Mouse (Mus musculus): ENCODE data around the gene Fam19a3. TPM values are rescaled to one million over a fixed set of nuclear protein-coding genes. Genes with fewer than 3 reads are reported as not detected.
A peak's percentile ranks its signal among the peaks of the same experiment; 100 is the strongest.
"Not testable (repeated sequence)": the region's sequence is repeated elsewhere in the genome, so short reads cannot be mapped to it uniquely, and the experiment has no call there.

Fam19a3 gene
- polyA plus RNA-seq, 1 experiment from 2014 or later = not detected

DNA sequence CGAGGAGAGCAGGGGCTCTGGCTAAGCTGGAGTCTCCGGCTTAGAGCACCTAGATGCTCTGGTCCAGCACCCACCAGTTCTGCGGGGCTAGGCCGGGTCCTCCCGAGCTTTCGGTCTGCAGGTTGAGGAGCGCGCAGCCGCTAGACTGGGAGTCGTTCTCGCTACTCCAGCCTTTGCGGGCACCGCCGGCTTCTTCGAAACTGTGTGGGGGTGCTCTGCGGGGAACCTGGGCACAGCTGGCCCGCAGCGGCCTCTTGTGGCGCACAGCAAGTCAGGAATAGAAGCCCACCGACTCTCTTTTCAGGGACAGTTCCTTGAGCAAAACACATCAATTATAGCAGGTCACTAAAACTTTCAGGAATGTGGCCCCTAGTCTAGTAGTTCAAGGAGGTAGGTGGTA lies 4.3 kb downstream of the Fam19a3 start:
- 0 out of 2 replicates have a peak, but pooled peaks have one; percentile 11 for ATAC-seq (ENCODE audit: low FRiP score, low read depth)
- peak overlapping the region; percentile 34; the same call in 1 of the 2 replicates for H3K9ac ChIP-seq (replicated peaks)

DNA sequence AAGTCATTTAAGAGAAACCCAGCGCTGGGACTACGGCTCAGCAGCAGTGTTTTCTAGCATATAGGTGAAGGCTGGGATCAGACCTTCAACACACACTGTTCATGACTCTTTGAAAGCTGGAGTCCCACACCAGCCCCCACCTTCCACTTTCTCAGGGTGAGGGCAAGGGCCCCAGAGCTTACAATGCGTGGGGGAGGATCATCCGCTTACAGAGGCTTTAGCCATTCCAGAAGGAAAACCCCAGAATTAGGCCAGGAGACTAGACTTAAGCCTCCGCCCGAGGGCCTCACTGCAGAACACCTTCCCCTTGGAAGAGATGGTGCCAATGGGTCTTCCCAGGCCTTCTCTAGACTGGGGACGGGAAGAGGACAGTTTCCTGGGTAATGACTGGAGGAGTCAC lies 8.3 kb downstream of the Fam19a3 start:
- peaks cover 57% of the 10 kb centered on the region for H3K27me3 ChIP-seq
- H3K4me2 ChIP-seq (replicated peaks) = no peak overlapping the region
- H3K9ac ChIP-seq (replicated peaks) = no peak overlapping the region
- H3K36me3 ChIP-seq = no peaks in the 10 kb centered on the region
- 0 out of 2 replicates have a peak, but pooled peaks cover 4% of the 10 kb centered on the region for H3K4me1 ChIP-seq
- H3K4me3 ChIP-seq = no peak overlapping the region
- WGBS = 64% methylated on average over 7 of the region's 7 CpGs
- no peak for ATAC-seq (ENCODE audit: low FRiP score, low read depth)
- H3K9me3 ChIP-seq = no peaks in the 10 kb centered on the region
- H3K27ac ChIP-seq (replicated peaks) = no peak overlapping the region

More for the DNA sequence above, 4.3 kb downstream of the Fam19a3 start:
- 1% methylated on average over 20 of the region's 20 CpGs for WGBS
- peaks cover 86% of the 10 kb centered on the region for H3K27me3 ChIP-seq
- H3K9me3 ChIP-seq = no peaks in the 10 kb centered on the region
- H3K27ac ChIP-seq (replicated peaks) = no peak overlapping the region
- peak overlapping the region; percentile 36 for H3K4me3 ChIP-seq
- no peaks in the 10 kb centered on the region for H3K36me3 ChIP-seq
- peak overlapping the region; percentile 57 for H3K4me2 ChIP-seq (replicated peaks)
- H3K4me1 ChIP-seq = peaks cover 20% of the 10 kb centered on the region

- no peak for ATAC-seq (ENCODE audit: low FRiP score, low read depth)
- Histone ChIP-seq H3K9ac (replicated peaks) (no peak overlapping the region), H3K4me2 (replicated peaks) (no peak overlapping the region), H3K27ac (replicated peaks) (no peak overlapping the region), H3K36me3 (no peaks in the 10 kb centered on the region), H3K27me3 (peaks cover 39% of the 10 kb centered on the region), H3K4me3 (no peak overlapping the region), H3K9me3 (no peaks in the 10 kb centered on the region), H3K4me1 (no peaks in the 10 kb centered on the region)
- WGBS = 58% methylated on average over 6 of the region's 6 CpGs
Observed at GRCm38 (mm10) chr3:104771460-104771859, 10.2 kb downstream of the Fam19a3 start.

GRCm38 (mm10) chr3:104770918-104771317 lies 10.7 kb downstream of the Fam19a3 start:
- H3K36me3 ChIP-seq = no peaks in the 10 kb centered on the region
- no peak for ATAC-seq (ENCODE audit: low FRiP score, low read depth)
- 71% methylated on average over 3 of the region's 3 CpGs for WGBS
- no peak overlapping the region for H3K4me2 ChIP-seq (replicated peaks)
- no peak overlapping the region for H3K4me3 ChIP-seq
- no peak overlapping the region for H3K27ac ChIP-seq (replicated peaks)
- H3K9me3 ChIP-seq = no peaks in the 10 kb centered on the region
- H3K9ac ChIP-seq (replicated peaks) = no peak overlapping the region
- no peaks in the 10 kb centered on the region for H3K4me1 ChIP-seq
- H3K27me3 ChIP-seq = peaks cover 34% of the 10 kb centered on the region

GRCm38 (mm10) chr3:104770035-104770434 lies 11.6 kb downstream of the Fam19a3 start:
- no peaks in the 10 kb centered on the region for H3K36me3 ChIP-seq
- H3K9ac ChIP-seq (replicated peaks) = no peak overlapping the region
- WGBS = 49% methylated on average over 10 of the region's 10 CpGs
- peaks cover 28% of the 10 kb centered on the region for H3K27me3 ChIP-seq
- H3K4me2 ChIP-seq (replicated peaks) = no peak overlapping the region
- H3K4me1 ChIP-seq = no peaks in the 10 kb centered on the region
- no peak overlapping the region for H3K27ac ChIP-seq (replicated peaks)
- no peak overlapping the region for H3K4me3 ChIP-seq
- no peaks in the 10 kb centered on the region for H3K9me3 ChIP-seq
- no peak for ATAC-seq (ENCODE audit: low FRiP score, low read depth)

DNA sequence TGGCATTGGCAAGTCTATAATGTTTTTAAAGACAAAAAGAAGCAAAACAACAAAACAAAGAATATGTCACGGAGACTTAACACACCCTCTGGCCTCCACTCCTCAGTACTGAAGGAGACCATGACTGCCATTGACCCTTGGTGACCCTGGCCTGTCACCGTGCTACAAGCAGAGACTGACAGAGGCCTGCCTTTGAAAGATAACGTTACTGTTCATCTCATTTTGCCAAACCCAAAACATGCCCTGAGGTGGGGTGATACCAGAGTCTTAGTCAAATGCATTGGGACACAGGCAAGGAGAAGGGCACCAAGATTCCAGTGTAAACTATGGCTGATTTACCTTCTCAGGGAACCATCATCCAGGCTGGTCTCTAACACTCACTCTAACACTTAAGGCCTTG lies 12.5 kb downstream of the Fam19a3 start:
- Histone ChIP-seq H3K4me1 (no peaks in the 10 kb centered on the region), H3K9ac (replicated peaks) (no peak overlapping the region), H3K36me3 (no peaks in the 10 kb centered on the region), H3K4me3 (no peak overlapping the region), H3K9me3 (no peaks in the 10 kb centered on the region), H3K27me3 (peaks cover 28% of the 10 kb centered on the region), H3K27ac (replicated peaks) (no peak overlapping the region), H3K4me2 (replicated peaks) (no peak overlapping the region)
- ATAC-seq (ENCODE audit: low FRiP score, low read depth) = no peak
- 32% methylated on average over 3 of the region's 3 CpGs for WGBS

GRCm38 (mm10) chr3:104767716-104768115 lies 13.9 kb downstream of the Fam19a3 start:
- WGBS = 80% methylated on average over 4 of the region's 4 CpGs
- Histone ChIP-seq H3K4me1 (no peaks in the 10 kb centered on the region), H3K4me2 (replicated peaks) (no peak overlapping the region), H3K27ac (replicated peaks) (no peak overlapping the region), H3K4me3 (no peak overlapping the region), H3K9ac (replicated peaks) (no peak overlapping the region), H3K36me3 (no peaks in the 10 kb centered on the region), H3K9me3 (no peaks in the 10 kb centered on the region), H3K27me3 (peaks cover 20% of the 10 kb centered on the region)
- ATAC-seq (ENCODE audit: low FRiP score, low read depth) = no peak

DNA sequence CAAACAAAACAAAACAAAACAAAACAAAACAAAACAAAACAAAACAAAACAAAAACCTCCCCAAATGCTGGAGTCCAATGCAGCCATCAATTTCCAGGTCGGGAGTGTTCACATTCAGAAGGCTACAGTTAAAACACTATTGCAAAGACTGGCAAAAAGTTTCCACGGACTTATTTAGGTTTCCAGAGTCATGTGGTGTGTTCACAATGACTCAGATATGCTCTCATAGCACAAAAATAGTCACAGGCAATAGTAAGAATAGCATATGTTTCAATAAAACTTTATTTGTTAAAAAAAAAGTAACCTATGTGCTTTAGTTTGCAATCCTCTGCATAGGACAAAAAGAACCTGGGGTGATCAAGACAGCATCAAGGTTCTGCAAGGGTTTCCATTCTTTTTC lies 14.5 kb downstream of the Fam19a3 start:
- H3K27ac ChIP-seq (replicated peaks) = no peak overlapping the region
- H3K4me2 ChIP-seq (replicated peaks) = no peak overlapping the region
- no peak overlapping the region for H3K9ac ChIP-seq (replicated peaks)
- H3K27me3 ChIP-seq = peaks cover 14% of the 10 kb centered on the region
- ATAC-seq (ENCODE audit: low FRiP score, low read depth) = no peak
- H3K9me3 ChIP-seq = no peaks in the 10 kb centered on the region
- H3K4me1 ChIP-seq = no peaks in the 10 kb centered on the region
- no peak overlapping the region for H3K4me3 ChIP-seq
- WGBS = 58% methylated on average over 2 of the region's 2 CpGs
- H3K36me3 ChIP-seq = no peaks in the 10 kb centered on the region

DNA sequence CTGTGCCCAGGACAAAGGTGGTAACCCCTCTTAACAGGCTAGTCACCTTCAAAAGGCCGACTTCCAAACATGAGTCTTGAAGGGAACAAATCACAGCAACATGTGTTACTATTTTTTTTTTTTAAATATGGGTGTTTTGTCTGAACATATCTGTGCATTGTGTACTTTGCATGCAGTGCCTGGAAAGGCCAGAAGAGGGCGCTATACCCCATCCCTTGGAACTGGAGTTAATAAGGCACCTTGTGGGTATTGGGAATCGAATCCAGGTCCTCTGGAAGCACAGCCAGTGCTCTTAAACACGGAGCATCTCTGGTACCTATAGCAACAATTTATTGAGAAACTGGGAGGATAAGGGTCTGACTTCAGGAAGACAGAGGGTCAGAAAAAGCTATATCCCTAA lies 16.6 kb downstream of the Fam19a3 start:
- 16% methylated on average over 4 of the region's 4 CpGs for WGBS
- peaks cover 22% of the 10 kb centered on the region for H3K27me3 ChIP-seq

GRCm38 (mm10) chr3:104762103-104762863 lies 19.4 kb downstream of the Fam19a3 start:
- not testable (repeated sequence) for ATAC-seq (ENCODE audit: low FRiP score, low read depth); H3K4me2 ChIP-seq (replicated peaks); H3K9ac ChIP-seq (replicated peaks); H3K4me1 ChIP-seq; H3K4me3 ChIP-seq; H3K36me3 ChIP-seq; H3K27ac ChIP-seq (replicated peaks); H3K9me3 ChIP-seq
- peaks cover 33% of the 10 kb centered on the region for H3K27me3 ChIP-seq
- 18% methylated on average over 20 of the region's 20 CpGs for WGBS

More for the DNA sequence above, 16.6 kb downstream of the Fam19a3 start:
- Histone ChIP-seq H3K4me1 (no peaks in the 10 kb centered on the region), H3K4me2 (replicated peaks) (no peak overlapping the region), H3K9ac (replicated peaks) (no peak overlapping the region), H3K9me3 (no peaks in the 10 kb centered on the region), H3K27ac (replicated peaks) (no peak overlapping the region), H3K4me3 (no peak overlapping the region), H3K36me3 (no peaks in the 10 kb centered on the region)
- ATAC-seq (ENCODE audit: low FRiP score, low read depth) = no peak

DNA sequence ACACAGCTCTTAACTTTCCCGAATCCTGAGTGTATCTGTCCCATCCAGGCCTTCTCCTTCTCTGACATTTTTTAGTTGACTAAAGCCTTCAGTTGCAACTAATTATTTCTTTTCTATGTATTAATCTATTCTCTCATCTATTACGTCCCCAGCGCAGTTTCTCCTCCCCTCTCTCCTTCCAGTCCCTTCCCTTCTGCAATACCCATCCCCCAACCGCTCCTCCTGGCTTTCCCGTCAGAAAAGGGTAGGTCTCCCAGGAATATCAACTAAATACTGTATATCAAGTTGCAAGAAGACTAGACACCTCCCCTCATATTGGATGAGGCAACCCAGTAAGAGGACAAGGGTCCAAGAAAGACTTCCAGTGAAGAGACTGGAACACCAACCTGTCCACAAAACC lies 22.8 kb downstream of the Fam19a3 start:
- peaks cover 36% of the 10 kb centered on the region for H3K27me3 ChIP-seq
- H3K27ac ChIP-seq (replicated peaks) = no peak overlapping the region
- no peaks in the 10 kb centered on the region for H3K4me1 ChIP-seq

DNA sequence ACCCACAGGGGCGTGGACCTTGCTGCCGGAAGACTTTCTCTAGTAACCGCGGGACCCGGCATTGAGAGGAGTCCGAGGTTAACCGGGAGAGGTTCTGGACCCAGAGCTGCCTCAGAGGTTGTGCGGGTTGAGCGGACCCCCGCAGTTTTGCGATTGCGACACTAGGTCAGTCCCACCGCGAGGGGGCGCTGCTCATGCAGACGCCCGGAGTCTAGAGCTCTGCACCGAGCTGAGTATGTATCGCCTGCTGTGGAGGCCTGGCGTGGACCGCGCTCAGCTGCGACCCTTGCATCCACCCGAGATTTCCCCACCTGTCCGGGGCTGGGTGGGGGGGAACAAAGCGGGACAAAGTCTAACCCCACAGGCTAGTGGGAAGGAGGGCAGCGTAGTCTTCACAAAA lies 23.2 kb downstream of the Fam19a3 start:
- Histone ChIP-seq H3K4me1 (no peaks in the 10 kb centered on the region), H3K9ac (replicated peaks) (no peak overlapping the region; the same call in 1 of the 2 replicates), H3K4me2 (replicated peaks) (peak overlapping the region; percentile 65), H3K27ac (replicated peaks) (no peak overlapping the region), H3K27me3 (peaks cover 36% of the 10 kb centered on the region), H3K9me3 (no peaks in the 10 kb centered on the region), H3K36me3 (no peaks in the 10 kb centered on the region), H3K4me3 (peak overlapping the region; percentile 39)
- 1% methylated on average over 27 of the region's 27 CpGs for WGBS
- peak; percentile 86 for ATAC-seq (ENCODE audit: low FRiP score, low read depth)

More for the DNA sequence above, 22.8 kb downstream of the Fam19a3 start:
- Histone ChIP-seq H3K9ac (replicated peaks) (no peak overlapping the region; the same call in 1 of the 2 replicates), H3K4me2 (replicated peaks) (peak overlapping the region; percentile 65), H3K9me3 (no peaks in the 10 kb centered on the region), H3K4me3 (peak overlapping the region; percentile 39), H3K36me3 (no peaks in the 10 kb centered on the region)
- WGBS = 12% methylated on average over 5 of the region's 5 CpGs
- no peak for ATAC-seq (ENCODE audit: low FRiP score, low read depth)

Measured in midbrain, embryonic 12.5 days (tissue).